Mouse (Mus musculus): ENCODE data around the gene Pacsin1. TPM values are rescaled to one million over a fixed set of nuclear protein-coding genes. Genes with fewer than 3 reads are reported as not detected.

Gene Pacsin1
- polyA plus RNA-seq, 1 experiment from 2014 or later, result 6.1 TPM

DNA sequence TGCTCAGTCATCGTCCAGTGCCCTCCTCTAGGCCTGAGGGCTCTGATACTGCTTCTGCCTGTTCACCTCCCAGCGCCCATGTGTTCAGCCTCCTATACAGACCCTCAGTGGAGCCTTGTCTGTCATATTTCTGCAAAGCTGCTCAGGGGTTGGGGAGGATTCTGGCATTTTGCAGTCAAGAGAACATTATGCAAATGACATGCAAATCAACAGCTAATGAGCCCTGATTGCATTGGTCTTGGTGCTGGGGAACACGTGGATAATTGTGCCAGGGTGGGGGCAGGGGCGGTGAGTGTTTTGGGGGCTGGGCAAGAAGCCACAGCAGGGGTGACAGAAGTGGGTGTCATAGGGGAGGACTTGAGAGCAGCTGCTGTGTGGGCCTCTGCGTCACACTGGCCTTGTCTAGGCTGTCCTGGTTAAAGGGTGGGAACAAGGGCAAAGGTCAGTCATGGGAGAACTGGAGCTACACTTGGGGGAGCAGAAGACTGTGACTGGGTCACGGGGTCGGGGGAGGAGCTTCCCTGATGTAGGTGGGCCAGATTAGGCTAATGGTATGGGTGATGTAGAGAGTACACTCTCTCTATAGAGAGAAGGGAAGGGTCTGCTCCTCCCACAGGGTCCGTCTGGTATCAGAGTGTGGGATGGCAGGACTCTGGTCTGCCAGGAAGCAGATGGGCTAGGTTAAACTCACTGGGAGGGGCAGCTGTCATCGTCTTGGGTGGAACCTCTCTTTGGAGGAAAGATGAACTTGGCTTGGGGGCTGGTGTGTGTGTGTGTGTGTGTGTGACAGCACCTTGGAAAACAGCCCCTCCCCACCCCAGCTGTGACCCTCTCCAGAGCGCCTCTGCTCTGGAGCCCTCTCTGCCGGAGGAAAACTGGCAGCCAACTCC is 23.9 kb downstream of the Pacsin1 start:
- Histone ChIP-seq H3K4me1 (ENCODE audit: control insufficient read depth, insufficient read depth, low read length) (no peaks in the 10 kb centered on the region), H3K36me3 (ENCODE audit: control insufficient read depth, insufficient read depth, low read length) (no peaks in the 10 kb centered on the region), H3K4me2 (ENCODE audit: low read depth, low read length) (no peak overlapping the region), H3K27ac (replicated peaks; ENCODE audit: low read depth, low read length) (no peak overlapping the region), H3K9ac (ENCODE audit: low read depth, low read length) (peak overlapping the region; percentile 11; the same call in 1 of the 2 replicates), H3K27me3 (replicated peaks; ENCODE audit: control insufficient read depth, insufficient read depth, low read length) (0 out of 2 replicates have a peak, but pooled peaks cover 5% of the 10 kb centered on the region), H3K9me3 (ENCODE audit: control insufficient read depth, low read length) (no peaks in the 10 kb centered on the region), H3K4me3 (ENCODE audit: low read depth, low read length) (no peak overlapping the region)
- ATAC-seq (ENCODE audit: low read depth) (peak; percentile 38; the same call in 1 of the 2 replicates), DNase-seq (ENCODE audit: low spot score) (no peak)
- WGBS, result 41% methylated on average over 11 of the region's 11 CpGs

DNA sequence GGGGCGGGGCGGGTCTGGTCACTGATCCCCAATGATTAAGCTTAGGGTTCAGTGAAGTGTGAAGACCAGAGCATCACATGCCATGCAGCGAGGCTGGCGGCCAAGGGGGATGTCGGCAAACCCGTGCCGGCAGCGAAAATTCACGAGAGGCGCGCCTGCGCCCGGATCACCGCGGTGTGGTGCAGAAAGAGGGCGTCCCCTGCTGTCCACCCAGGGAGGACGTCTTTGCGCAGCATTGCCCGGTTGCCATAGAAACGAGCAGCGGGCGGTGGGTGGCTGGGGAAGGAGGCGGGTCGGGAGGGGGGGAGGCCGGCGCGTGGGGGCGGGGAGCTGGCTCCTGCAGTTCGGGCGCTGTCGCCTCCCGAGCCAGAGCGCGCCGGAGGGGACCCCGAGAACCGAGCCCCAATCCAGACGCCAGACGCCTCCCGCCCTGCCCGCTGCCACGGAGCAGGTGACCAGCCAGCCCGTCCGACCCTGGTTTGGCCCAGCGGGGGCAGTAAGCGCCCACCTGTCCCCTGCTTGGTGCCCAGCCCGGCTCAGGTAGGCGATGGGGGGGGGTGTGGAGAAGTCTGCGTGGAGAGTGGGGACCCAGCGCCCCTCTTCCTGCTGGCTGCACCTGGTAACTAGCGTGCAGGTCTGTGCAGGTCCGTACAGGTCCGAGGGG is 29.7 kb downstream of the Pacsin1 start:
- WGBS, result 1% methylated on average over 20 of the region's 53 CpGs
- peaks cover 26% of the 10 kb centered on the region for H3K27me3 ChIP-seq (replicated peaks; ENCODE audit: control insufficient read depth, insufficient read depth, low read length)
- peaks cover 7% of the 10 kb centered on the region for H3K4me1 ChIP-seq (ENCODE audit: control insufficient read depth, insufficient read depth, low read length)
- H3K36me3 ChIP-seq (ENCODE audit: control insufficient read depth, insufficient read depth, low read length), result no peaks in the 10 kb centered on the region
- H3K27ac ChIP-seq (replicated peaks; ENCODE audit: low read depth, low read length), result no peak overlapping the region
- ATAC-seq (ENCODE audit: low read depth) (peak; percentile 48), DNase-seq (ENCODE audit: low spot score) (peak; percentile 81)
- H3K4me3 ChIP-seq (ENCODE audit: low read depth, low read length), result peak overlapping the region; percentile 48
- H3K9me3 ChIP-seq (ENCODE audit: control insufficient read depth, low read length), result no peaks in the 10 kb centered on the region
- H3K4me2 ChIP-seq (ENCODE audit: low read depth, low read length), result peak overlapping the region; percentile 94
- H3K9ac ChIP-seq (ENCODE audit: low read depth, low read length), result peak overlapping the region; percentile 62

DNA sequence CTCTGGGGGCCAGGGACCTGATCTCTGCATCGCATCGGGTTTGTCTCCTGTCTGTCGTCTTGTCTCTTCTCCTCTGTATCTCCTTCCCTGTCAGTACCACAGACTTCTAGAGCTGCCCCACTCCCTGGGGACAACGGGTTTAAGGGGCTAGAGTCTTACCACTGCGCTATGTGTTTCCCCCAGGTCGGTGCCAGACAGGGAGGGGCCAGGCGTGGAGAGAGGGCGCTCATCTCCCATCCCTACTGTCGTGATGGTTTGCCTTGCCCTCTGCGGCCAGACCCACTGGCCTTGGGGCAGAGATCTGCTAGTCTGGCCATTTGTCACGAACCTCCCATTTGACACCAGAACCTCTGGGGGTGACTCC is 30.2 kb downstream of the Pacsin1 start:
- no peaks in the 10 kb centered on the region for H3K36me3 ChIP-seq (ENCODE audit: control insufficient read depth, insufficient read depth, low read length)
- ATAC-seq (ENCODE audit: low read depth), result peak; percentile 16; the same call in 1 of the 2 replicates
- H3K9ac ChIP-seq (ENCODE audit: low read depth, low read length), result peak overlapping the region; percentile 62
- H3K27me3 ChIP-seq (replicated peaks; ENCODE audit: control insufficient read depth, insufficient read depth, low read length), result peaks cover 26% of the 10 kb centered on the region
- peaks cover 7% of the 10 kb centered on the region for H3K4me1 ChIP-seq (ENCODE audit: control insufficient read depth, insufficient read depth, low read length)
- no peaks in the 10 kb centered on the region for H3K9me3 ChIP-seq (ENCODE audit: control insufficient read depth, low read length)
- no peak for DNase-seq (ENCODE audit: low spot score)
- 4% methylated on average over 10 of the region's 11 CpGs for WGBS
- H3K27ac ChIP-seq (replicated peaks; ENCODE audit: low read depth, low read length), result no peak overlapping the region
- H3K4me3 ChIP-seq (ENCODE audit: low read depth, low read length), result peak overlapping the region; percentile 48
- peak overlapping the region; percentile 94 for H3K4me2 ChIP-seq (ENCODE audit: low read depth, low read length)

DNA sequence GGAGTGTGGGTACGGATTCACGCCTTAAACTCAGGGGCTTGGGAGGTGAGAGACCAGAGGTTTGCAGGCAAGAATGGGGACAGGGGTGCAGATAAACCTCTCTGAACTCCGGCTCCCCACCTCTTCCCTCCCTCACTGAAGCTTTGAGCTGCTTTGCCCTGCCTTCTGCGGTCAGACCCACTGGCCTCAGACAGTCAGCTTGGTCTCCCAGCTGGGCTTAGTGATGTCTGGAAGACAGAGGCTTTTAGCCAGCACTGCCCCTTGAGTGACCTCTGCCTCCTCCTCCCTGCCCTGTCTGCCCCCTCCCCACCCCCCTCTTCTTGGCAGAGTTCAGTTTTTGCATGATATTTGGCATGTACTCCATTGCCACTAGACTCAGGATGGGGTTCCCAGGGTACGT is 31.1 kb downstream of the Pacsin1 start:
- Histone ChIP-seq H3K27ac (replicated peaks; ENCODE audit: low read depth, low read length) (no peak overlapping the region), H3K4me3 (ENCODE audit: low read depth, low read length) (no peak overlapping the region), H3K4me2 (ENCODE audit: low read depth, low read length) (no peak overlapping the region), H3K9me3 (ENCODE audit: control insufficient read depth, low read length) (no peaks in the 10 kb centered on the region), H3K4me1 (ENCODE audit: control insufficient read depth, insufficient read depth, low read length) (peaks cover 7% of the 10 kb centered on the region), H3K27me3 (replicated peaks; ENCODE audit: control insufficient read depth, insufficient read depth, low read length) (peaks cover 26% of the 10 kb centered on the region), H3K36me3 (ENCODE audit: control insufficient read depth, insufficient read depth, low read length) (no peaks in the 10 kb centered on the region), H3K9ac (ENCODE audit: low read depth, low read length) (no peak overlapping the region)
- ATAC-seq (ENCODE audit: low read depth), result no peak
- 29% methylated on average over 4 of the region's 5 CpGs for WGBS
- no peak for DNase-seq (ENCODE audit: low spot score)

DNA sequence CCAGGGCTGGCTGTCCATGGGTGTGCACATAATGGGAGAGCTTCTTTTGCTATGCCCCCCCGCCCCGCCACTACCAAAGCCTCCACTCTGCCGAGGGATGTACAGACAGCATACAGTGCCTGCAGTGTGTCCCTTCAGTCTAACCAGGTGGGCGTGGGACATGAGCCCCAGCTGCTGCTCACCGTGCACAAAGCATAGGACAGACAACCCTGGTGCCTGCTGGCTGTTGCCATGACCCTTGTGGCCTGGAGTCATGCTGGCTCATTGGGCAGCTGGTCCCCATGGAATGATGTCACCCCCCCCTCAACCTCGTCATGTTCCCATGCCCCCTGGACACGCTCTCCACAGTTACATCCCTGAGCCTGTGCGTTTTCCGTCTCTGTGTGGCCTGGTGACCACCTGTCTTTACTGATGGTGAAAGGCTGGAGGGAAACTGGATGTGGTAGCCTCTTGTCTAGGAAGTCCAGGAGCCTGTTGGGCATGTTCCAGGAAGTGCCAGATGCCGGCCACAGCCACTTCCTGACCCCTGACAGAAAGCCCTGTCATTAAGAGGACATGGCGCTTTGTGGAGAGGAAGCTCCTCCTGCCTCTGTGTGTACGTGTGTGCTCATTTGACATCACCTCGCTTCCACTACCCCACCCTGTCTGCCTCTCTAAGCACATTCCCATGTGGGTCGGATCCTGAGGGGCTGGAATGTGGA is 35.8 kb downstream of the Pacsin1 start:
- 53% methylated on average over 12 of the region's 14 CpGs for WGBS
- no peak overlapping the region for H3K27ac ChIP-seq (replicated peaks; ENCODE audit: low read depth, low read length)
- peaks cover 6% of the 10 kb centered on the region; the same call in 1 of the 2 replicates for H3K27me3 ChIP-seq (replicated peaks; ENCODE audit: control insufficient read depth, insufficient read depth, low read length)
- H3K4me3 ChIP-seq (ENCODE audit: low read depth, low read length), result no peak overlapping the region
- ATAC-seq (ENCODE audit: low read depth), result no peak
- no peaks in the 10 kb centered on the region for H3K4me1 ChIP-seq (ENCODE audit: control insufficient read depth, insufficient read depth, low read length)
- no peak for DNase-seq (ENCODE audit: low spot score)
- no peak overlapping the region for H3K9ac ChIP-seq (ENCODE audit: low read depth, low read length)
- no peaks in the 10 kb centered on the region for H3K9me3 ChIP-seq (ENCODE audit: control insufficient read depth, low read length)
- H3K36me3 ChIP-seq (ENCODE audit: control insufficient read depth, insufficient read depth, low read length), result no peaks in the 10 kb centered on the region
- no peak overlapping the region for H3K4me2 ChIP-seq (ENCODE audit: low read depth, low read length)

DNA sequence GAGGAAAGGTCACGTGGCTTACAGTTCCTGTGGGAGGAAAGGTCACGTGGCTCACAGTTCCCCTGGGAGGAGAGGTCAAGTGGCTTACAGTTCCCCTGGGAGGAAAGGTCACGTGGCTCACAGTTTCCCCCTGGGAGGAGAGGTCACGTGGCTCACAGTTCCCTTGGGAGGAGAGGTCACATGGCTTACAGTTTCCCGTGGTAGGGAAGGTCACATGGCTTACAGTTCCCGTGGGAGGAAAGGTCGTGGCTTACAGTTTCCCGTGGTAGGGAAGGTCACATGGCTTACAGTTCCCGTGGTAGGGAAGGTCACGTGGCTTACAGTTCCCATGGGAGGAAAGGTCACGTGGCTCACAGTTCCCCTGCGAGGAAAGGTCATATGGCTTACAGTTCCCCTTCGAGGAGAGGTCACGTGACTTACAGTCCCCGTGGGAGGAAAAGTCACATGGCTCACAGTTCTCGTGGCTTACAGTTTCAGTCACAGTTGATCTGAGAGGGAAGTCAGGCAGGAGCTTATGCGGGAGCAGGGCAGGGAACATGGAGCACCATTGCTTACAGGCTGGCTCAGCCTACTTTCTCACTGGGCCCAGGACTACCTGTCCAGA is 44.4 kb downstream of the Pacsin1 start:
- DNase-seq (ENCODE audit: low spot score) (no peak), ATAC-seq (ENCODE audit: low read depth) (no peak)
- no peaks in the 10 kb centered on the region for H3K4me1 ChIP-seq (ENCODE audit: control insufficient read depth, insufficient read depth, low read length)
- H3K9ac ChIP-seq (ENCODE audit: low read depth, low read length), result no peak overlapping the region
- no peak overlapping the region for H3K4me2 ChIP-seq (ENCODE audit: low read depth, low read length)
- 0 out of 2 replicates have a peak, but pooled peaks cover 4% of the 10 kb centered on the region for H3K9me3 ChIP-seq (ENCODE audit: control insufficient read depth, low read length)
- H3K27ac ChIP-seq (replicated peaks; ENCODE audit: low read depth, low read length), result no peak overlapping the region
- H3K27me3 ChIP-seq (replicated peaks; ENCODE audit: control insufficient read depth, insufficient read depth, low read length), result no peaks in the 10 kb centered on the region
- WGBS, result 83% methylated on average over 17 of the region's 17 CpGs
- no peak overlapping the region for H3K4me3 ChIP-seq (ENCODE audit: low read depth, low read length)
- no peaks in the 10 kb centered on the region for H3K36me3 ChIP-seq (ENCODE audit: control insufficient read depth, insufficient read depth, low read length)

DNA sequence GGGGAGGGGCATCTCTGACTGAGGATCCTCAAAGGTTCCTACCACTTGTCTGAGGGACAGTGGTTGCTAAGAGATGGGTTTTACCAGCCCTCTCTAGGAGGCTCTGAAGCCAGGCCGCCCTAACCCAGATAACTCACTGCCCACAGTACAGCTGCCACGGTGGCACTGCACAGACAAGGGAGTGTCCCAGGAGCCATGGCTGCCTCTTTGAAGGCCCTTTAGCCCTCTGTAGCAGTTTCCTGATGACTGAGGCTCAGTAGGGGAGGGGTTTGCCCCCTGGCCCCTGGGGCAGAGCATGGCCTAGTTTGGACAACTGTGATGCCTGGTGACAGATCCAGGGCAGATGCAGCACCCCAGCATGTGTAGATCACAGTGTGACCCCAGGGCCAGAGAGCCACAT is 45.5 kb downstream of the Pacsin1 start:
- Histone ChIP-seq H3K4me3 (ENCODE audit: low read depth, low read length) (no peak overlapping the region), H3K9ac (ENCODE audit: low read depth, low read length) (no peak overlapping the region), H3K36me3 (ENCODE audit: control insufficient read depth, insufficient read depth, low read length) (no peaks in the 10 kb centered on the region), H3K9me3 (ENCODE audit: control insufficient read depth, low read length) (0 out of 2 replicates have a peak, but pooled peaks cover 4% of the 10 kb centered on the region), H3K4me1 (ENCODE audit: control insufficient read depth, insufficient read depth, low read length) (no peaks in the 10 kb centered on the region), H3K4me2 (ENCODE audit: low read depth, low read length) (no peak overlapping the region), H3K27me3 (replicated peaks; ENCODE audit: control insufficient read depth, insufficient read depth, low read length) (no peaks in the 10 kb centered on the region), H3K27ac (replicated peaks; ENCODE audit: low read depth, low read length) (no peak overlapping the region)
- peak; percentile 13; the same call in 1 of the 2 replicates for ATAC-seq (ENCODE audit: low read depth)
- DNase-seq (ENCODE audit: low spot score), result no peak
- WGBS, result 54% methylated on average over 2 of the region's 2 CpGs

DNA sequence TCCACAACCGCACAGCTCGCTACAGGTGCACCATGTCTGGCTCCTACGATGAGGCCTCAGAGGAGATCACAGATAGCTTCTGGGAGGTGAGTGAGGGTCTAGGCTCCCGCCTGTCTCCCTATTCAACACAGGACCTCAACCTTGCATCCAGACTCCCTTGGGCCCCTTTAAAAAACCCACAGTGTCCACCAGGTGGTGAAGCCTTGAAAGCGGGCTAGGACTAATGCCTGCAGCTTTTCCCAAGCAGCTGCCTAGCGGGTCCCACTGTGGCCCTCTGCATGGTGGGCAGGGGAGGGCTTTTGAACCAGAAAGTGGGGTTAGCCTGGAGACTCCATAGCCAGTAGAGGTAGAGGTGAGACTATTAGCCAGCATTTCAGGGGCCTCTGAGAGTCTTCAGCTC is 46.5 kb downstream of the Pacsin1 start:
- Histone ChIP-seq H3K9ac (ENCODE audit: low read depth, low read length) (no peak overlapping the region), H3K4me3 (ENCODE audit: low read depth, low read length) (no peak overlapping the region), H3K4me2 (ENCODE audit: low read depth, low read length) (no peak overlapping the region), H3K36me3 (ENCODE audit: control insufficient read depth, insufficient read depth, low read length) (no peaks in the 10 kb centered on the region), H3K27me3 (replicated peaks; ENCODE audit: control insufficient read depth, insufficient read depth, low read length) (no peaks in the 10 kb centered on the region), H3K27ac (replicated peaks; ENCODE audit: low read depth, low read length) (no peak overlapping the region), H3K9me3 (ENCODE audit: control insufficient read depth, low read length) (0 out of 2 replicates have a peak, but pooled peaks cover 4% of the 10 kb centered on the region), H3K4me1 (ENCODE audit: control insufficient read depth, insufficient read depth, low read length) (no peaks in the 10 kb centered on the region)
- ATAC-seq (ENCODE audit: low read depth) (no peak), DNase-seq (ENCODE audit: low spot score) (no peak)
- 66% methylated on average over 6 of the region's 6 CpGs for WGBS
